Mouse (Mus musculus): ENCODE results near the gene Crispld2.
A peak's percentile ranks its signal among the peaks of the same experiment; 100 is the strongest.

Crispld2 gene

DNA sequence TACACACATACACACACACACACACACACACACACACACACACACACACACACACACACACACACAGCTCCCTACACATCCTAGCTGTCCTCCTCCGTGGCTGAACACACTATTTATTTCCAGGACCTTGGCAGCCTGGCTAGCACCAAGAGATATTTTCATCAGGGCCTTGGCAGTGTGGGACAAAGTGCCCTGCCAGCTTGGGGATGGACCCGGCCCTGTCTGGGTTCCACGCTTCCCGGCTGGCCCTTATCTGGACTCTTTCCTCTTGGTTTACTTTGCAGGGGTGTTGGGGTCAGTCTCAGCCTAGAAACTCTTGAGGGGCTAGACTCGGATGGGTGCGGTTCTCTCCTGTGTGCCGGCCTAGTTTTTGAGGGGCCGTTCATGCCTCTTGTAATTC, 8.2 kb downstream of the Crispld2 start:
- DNase-seq (ENCODE audit: low spot score), result no peak

DNA sequence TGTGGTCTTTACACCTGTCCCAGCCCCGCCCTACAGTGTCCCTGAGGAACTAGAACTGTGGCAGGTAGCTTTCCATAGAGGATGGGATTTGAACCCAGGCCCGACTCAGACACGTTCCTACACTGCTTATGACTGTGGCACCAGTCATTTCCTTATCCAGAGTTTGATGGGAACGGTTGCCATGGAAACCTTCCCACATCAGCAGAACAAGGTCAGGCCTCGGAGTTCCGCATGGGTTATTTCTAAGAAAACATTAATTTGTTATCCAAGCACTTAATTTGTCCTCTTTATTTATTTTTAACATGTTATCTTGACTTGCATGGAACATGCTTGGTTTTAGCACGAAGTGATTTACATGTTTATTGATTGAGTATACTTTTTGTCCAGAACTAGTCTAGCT, 9.5 kb downstream of the Crispld2 start:
- peak; percentile 56 for DNase-seq (ENCODE audit: low spot score)

GRCm38 (mm10) chr8:120002348-120002747, 10.1 kb downstream of the Crispld2 start:
- DNase-seq (ENCODE audit: low spot score), result no peak

- DNase-seq (ENCODE audit: low spot score), result no peak
Observed at GRCm38 (mm10) chr8:120004154-120004702, 12.0 kb downstream of the Crispld2 start.

DNA sequence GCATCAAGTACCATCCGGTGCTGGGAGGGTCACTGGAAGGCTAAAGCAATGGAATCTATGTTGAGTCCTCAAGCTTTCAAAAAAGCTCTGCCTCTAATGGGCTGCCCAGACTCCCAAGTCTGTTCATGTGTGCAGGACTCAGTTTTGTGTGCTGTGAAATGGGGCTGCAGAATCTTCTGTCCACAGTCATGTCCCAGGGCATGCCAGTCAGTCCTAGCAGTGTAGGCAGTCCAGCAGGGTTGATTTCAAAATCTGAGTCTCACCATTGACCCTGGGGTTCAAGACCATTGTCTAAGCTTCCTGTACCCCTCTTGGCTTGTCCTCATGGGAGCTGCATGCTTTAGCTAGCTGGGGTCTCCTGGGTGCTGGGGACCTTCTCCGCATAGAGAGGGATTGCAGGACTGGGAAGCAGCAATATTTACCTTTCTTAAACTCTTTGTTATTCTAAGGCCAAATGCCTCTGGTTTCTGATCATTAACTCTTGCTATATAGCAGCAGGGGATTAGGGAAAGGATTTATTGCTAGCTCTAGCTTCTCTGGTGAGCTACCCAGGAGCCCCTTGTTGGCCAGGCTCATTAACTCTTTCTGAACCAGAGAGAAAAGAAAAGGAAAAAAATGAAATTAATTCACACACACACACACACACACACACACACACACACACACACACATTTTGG, 12.6 kb downstream of the Crispld2 start:
- no peak for DNase-seq (ENCODE audit: low spot score)

GRCm38 (mm10) chr8:120006645-120007160, 14.5 kb downstream of the Crispld2 start:
- peak; percentile 52 for DNase-seq (ENCODE audit: low spot score)

DNA sequence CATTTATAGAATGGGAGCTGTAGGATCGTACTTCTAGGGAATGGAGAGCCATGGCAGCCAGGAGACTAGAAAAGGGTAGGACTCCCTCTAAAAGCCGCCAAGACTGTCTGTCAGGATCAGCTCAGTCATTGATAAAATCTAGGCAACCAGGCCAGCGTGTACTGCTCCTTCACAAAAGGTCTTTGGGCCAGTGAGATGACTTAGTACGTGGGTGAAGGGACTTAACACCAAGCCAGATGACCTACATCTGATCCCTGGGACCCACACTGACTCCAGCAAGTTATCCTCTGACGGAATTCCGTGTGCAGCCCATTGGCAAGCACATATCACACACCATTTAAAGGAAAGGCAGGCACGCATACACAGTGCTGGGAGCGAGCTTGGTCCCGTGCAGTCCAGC, 14.9 kb downstream of the Crispld2 start:
- no peak for DNase-seq (ENCODE audit: low spot score)

- no peak for DNase-seq (ENCODE audit: low spot score)
Observed at GRCm38 (mm10) chr8:120009284-120009683, 17.0 kb downstream of the Crispld2 start.

GRCm38 (mm10) chr8:120012491-120012890, 20.3 kb downstream of the Crispld2 start:
- no peak for DNase-seq (ENCODE audit: low spot score)

DNA sequence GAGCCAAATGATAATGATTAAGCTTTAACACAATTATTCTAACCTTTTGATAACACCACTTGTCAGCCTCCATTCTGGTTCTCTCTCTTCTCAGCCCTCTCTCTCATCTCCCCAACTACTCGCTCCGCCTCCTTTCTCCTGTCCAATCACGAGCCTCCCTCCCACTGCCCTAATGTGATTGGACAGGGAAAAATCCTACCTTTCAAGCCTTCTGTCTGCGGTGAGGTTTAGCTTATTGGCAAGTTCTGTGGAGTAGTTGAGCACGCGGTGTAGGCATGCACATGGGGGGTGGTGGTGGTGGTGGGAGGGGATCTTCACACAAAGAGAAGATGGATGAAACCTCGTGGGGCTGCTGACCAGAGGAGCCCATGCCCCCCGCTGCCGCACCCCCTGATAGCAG, 20.7 kb downstream of the Crispld2 start:
- DNase-seq (ENCODE audit: low spot score), result no peak

DNA sequence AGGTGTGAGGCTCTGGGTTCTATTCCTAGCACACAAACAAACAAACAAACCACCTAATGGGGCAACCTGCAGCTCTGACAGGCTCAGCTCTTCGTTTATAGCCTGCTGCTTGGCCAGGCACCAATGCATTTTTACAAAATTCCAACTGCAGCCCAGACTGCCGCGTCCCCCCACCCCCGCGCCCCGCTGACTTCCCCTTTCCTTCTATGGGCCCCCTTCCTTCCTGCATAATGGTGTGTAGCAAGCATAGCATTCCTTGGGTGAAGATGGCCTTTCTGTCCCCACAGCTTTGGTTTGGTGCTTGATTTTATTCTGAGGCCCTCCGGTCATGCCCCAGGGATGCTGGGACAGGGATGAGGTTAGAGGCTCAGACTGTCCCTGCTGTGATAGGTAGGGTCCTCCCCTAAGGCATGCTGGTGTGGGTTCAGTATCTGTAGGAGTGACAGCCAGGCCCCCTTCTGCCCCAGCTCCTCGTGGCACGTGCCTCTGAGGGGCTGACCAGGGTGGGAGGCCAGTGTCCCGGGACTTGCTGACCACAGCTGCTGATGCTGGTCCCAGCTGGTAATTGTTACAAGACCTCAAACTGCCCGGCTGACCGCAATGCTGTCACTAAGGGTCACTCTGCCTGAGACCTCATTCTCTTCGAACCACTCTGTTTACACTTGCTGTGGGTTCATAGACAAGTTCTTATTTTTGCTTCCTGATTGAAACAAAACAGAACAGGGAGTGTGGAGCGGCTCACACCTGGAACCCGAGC, 22.2 kb downstream of the Crispld2 start:
- no peak for DNase-seq (ENCODE audit: low spot score)

GRCm38 (mm10) chr8:120015916-120016315, 23.7 kb downstream of the Crispld2 start:
- DNase-seq (ENCODE audit: low spot score), result no peak

DNA sequence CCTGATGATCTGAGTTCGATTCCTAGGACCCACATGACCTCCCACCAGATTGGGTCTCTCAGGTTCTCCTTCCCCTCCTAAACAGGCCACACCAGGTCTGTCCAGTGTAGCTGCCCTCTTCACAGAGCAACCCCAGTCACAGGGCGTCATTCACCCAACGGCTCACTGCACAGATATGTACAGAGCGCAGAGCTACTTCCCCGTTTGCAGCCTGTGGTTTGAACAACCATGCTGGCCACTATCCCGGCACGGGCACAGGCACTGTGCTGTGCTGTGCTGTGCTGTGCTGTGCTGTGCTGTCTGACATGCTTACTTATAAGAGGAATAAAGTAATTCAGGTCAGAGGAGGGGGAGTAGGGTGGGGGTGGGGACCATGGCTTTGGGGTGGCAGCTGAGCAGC, 24.2 kb downstream of the Crispld2 start:
- no peak for DNase-seq (ENCODE audit: low spot score)

- no peak for DNase-seq (ENCODE audit: low spot score)
Observed at GRCm38 (mm10) chr8:120017349-120017748, 25.1 kb downstream of the Crispld2 start.

GRCm38 (mm10) chr8:120017786-120018185, 25.5 kb downstream of the Crispld2 start:
- no peak for DNase-seq (ENCODE audit: low spot score)

DNA sequence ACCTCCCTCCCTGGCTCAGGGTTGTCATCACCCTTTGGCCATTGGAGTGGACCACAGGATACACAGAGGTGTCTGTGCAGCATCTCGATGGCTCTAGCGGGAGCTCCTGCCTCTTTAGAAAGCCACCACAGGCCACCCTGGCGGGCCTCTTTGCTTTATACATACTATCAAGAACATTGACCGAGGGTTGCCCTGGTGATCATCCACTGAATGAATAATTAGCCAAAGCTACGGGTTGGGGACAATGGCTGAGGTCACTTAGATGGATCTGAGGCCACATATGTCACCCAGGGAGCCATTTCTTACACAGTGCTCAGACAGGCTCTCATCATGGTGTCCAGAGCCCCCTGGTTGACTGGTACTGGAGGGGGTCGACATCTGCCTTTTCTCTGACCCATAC, 26.1 kb downstream of the Crispld2 start:
- no peak for DNase-seq (ENCODE audit: low spot score)

DNA sequence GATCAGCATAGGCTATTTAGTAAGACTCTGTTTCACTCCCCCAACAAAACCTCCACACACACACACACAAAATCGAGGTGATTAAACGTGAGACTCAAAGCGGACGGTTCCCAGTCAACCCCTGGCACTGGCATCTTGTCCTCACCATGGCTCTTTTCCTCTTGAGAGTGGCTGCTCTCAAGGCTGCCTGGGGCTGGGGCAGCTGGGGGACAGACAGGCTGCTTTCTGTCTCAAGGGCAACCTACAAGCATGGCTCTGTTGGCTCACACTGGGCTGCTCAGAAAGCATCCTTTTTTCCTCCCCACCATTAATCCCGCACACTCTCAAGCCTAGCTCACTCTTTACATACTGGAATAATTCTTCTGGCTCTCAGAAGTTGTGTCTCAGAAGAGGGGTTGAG, 27.1 kb downstream of the Crispld2 start:
- DNase-seq (ENCODE audit: low spot score), result no peak

- no peak for DNase-seq (ENCODE audit: low spot score)
Observed at GRCm38 (mm10) chr8:120020298-120020697, 28.1 kb downstream of the Crispld2 start.

DNA sequence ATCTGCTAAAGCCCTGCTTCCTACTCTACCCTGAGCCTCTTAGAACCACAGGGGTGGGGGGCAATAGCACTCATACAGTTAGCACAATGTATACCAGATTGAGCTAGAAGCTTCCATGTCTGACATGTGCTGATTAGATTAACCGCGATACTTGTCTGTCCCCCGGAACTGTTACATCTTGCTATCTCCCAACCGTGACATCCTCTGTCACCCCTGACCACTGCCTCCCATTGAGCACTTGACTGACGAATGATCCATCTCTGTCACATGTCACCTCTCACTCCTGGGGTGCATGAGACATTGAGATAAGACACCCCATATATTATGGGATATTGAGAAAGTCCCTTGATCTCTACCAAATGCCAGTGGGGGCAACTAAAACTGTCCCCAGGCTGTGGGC, 34.0 kb downstream of the Crispld2 start:
- DNase-seq (ENCODE audit: low spot score), result no peak

GRCm38 (mm10) chr8:120026991-120027390, 34.8 kb downstream of the Crispld2 start:
- no peak for DNase-seq (ENCODE audit: low spot score)

DNA sequence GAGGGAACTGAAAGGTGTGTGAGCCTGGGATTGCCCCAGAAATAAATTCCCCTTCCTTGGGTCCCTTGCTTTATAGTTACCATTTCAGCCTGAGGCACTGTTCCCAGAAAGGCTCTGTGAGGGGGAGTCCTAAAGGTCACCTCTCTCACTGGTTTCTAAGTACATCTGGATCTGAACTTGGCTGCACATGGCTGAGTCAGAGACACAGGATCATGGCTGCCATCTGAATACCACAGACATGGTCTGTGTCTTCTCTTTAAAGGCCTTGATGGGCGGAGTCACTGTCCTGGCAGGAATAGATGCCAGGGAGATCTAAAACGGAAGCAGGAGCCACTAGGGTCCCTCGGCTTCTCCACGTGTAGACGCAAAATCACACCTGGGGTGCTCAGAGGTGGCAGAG, 38.2 kb downstream of the Crispld2 start:
- DNase-seq (ENCODE audit: low spot score), result no peak

GRCm38 (mm10) chr8:120032549-120033208, 40.4 kb downstream of the Crispld2 start:
- no peak for DNase-seq (ENCODE audit: low spot score)

GRCm38 (mm10) chr8:120034471-120034870, 42.2 kb downstream of the Crispld2 start:
- peak; percentile 66 for DNase-seq (ENCODE audit: low spot score)
